Mouse (Mus musculus) forebrain, embryonic 15.5 days (tissue): ENCODE results near the gene Def8. TPM values are rescaled to one million over a fixed set of nuclear protein-coding genes. Genes with fewer than 3 reads are reported as not detected.

Experiments
- ATAC-seq: fragments of 200-750 bp; cut with Nextera tagmentation; replicated peaks from 2 replicates; pipeline ENCODE4 v1.8.0; 2017; ENCODE audit warnings: mild to moderate bottlenecking, moderate TSS enrichment, moderate library complexity
- H3K27ac ChIP-seq: fragments of 300-500 bp; sonication (generic); replicated peaks from 2 replicates; pipeline ENCODE4 v1.5.1; 2015; ENCODE audit warnings: mild to moderate bottlenecking, inconsistent platforms
- H3K27me3 ChIP-seq: fragments of 300-500 bp; sonication (generic); 2 replicates; pipeline ENCODE4 v1.6.1; 2015; ENCODE audit warnings: inconsistent platforms
- H3K36me3 ChIP-seq: fragments of 300-500 bp; sonication (generic); 2 replicates; pipeline ENCODE4 v1.6.1; 2015; ENCODE audit warnings: mild to moderate bottlenecking, inconsistent platforms
- H3K4me1 ChIP-seq: fragments of 300-500 bp; sonication (generic); 2 replicates; pipeline ENCODE4 v1.6.1; 2015; ENCODE audit warnings: inconsistent platforms
- H3K4me2 ChIP-seq: fragments of 300-500 bp; sonication (generic); replicated peaks from 2 replicates; pipeline ENCODE4 v1.6.1; 2015; ENCODE audit warnings: mild to moderate bottlenecking, inconsistent platforms
- H3K4me3 ChIP-seq: fragments of 300-500 bp; sonication (generic); 2 replicates; pipeline ENCODE4 v1.5.1; 2015; ENCODE audit warnings: mild to moderate bottlenecking, inconsistent platforms
- H3K9ac ChIP-seq: fragments of 300-500 bp; sonication (generic); replicated peaks from 2 replicates; pipeline ENCODE4 v1.6.1; 2015; ENCODE audit warnings: mild to moderate bottlenecking, inconsistent platforms
- H3K9me3 ChIP-seq: fragments of 300-500 bp; sonication (generic); 2 replicates; pipeline ENCODE4 v1.6.1; 2016; ENCODE audit warnings: inconsistent platforms
- WGBS: fragments of 180-500 bp; shearing (Covaris S2); methylation state at CpG from one replicate; pipeline ENCODE4 v1.1.7; 2015; ENCODE audit warnings: mixed read lengths; 5-methylcytosine and 5-hydroxymethylcytosine counted together
- polyA plus RNA-seq: library from polyadenylated mRNA; unstranded; fragments of >200 nt; fragmentation: Nextera tagmentation; extraction: Ambion mirVana; gene quantifications from 2 replicates; pipeline ENCODE4 v1.2.1, GENCODE M21; 2015

Def8 gene
- polyA plus RNA-seq, 1 experiment from 2014 or later: 46.3 TPM

DNA sequence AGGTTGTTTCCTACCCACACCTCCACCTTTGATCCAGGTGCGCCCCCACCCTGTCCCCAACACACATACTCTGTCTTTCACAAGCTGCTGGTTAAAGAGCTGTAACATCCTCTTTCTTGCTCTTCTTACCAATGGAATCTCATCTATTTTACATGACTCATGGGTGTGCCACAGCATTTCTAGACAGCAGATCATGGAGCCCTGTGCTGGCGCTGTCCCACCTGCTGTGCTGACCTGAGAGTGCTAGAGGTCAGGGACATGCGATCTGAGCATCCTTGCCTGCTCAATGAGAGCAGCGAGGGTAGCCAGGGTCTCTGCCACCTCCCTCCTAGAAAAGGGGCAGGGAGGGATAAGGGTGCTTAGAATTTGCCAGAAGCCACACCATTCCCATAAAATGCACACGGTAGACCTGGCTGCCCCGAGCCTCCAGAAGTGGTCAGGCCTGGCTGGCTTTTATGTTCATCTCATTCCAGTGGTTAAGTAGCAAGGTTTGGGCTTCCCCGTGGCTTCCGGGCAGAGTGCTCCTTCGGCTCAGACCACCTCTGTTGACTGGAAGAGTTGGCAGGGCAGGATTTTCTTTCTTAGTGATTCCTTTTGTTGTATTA is 81.4 kb downstream of the Def8 start:
- Histone ChIP-seq H3K36me3 (peaks cover 94% of the 10 kb centered on the region), H3K27me3 (no peaks in the 10 kb centered on the region), H3K27ac (no peak overlapping the region), H3K4me3 (no peak overlapping the region), H3K9ac (no peak overlapping the region), H3K9me3 (no peaks in the 10 kb centered on the region), H3K4me2 (no peak overlapping the region), H3K4me1 (no peaks in the 10 kb centered on the region)
- WGBS: 94% methylated on average over 9 of the region's 9 CpGs
- ATAC-seq: no peak

DNA sequence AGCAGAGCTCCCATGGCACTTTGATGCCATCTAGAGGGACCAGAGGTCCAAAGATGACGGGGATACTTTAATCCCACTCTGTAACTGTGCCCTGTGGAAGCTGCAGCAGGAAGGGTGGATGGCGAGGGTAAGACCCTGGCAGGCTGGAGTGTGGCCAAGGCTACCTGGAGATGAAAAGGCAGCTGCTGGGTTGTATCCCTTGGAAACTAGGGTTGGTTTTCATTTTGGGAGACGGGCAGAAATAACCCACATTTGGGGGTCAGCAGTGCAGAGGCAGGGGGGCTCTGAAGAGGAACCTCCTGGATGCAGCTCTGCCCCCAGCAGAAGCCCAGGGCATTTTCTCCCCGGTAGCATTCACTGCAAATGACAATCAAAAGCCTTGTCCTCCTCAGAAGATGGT is 81.9 kb downstream of the Def8 start:
- 78% methylated on average over 4 of the region's 4 CpGs for WGBS
- Histone ChIP-seq H3K9me3 (no peaks in the 10 kb centered on the region), H3K27me3 (no peaks in the 10 kb centered on the region), H3K36me3 (peaks cover 93% of the 10 kb centered on the region), H3K4me2 (no peak overlapping the region), H3K4me3 (no peak overlapping the region), H3K27ac (no peak overlapping the region), H3K4me1 (no peaks in the 10 kb centered on the region), H3K9ac (no peak overlapping the region)
- ATAC-seq: no peak

DNA sequence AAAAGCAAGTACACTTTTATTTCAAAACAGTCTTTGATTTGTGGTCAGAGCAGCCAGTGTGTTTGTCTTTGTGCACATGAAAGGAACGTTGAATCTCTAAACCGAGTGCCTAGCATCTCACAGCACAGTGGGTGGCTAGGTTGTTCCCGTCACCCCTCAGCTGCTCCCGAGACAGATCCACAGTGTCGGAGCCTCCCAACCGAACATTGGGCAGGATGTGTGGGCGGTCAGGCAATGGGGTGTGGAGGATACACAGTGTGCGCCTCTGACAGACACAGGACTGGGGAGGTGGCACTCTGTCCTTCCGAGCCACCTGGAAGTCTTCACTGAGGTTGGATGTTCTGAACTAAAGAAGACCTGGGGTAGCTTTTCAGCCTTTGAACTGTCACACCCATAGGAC is 82.4 kb downstream of the Def8 start:
- Histone ChIP-seq H3K27me3 (no peaks in the 10 kb centered on the region), H3K36me3 (peaks cover 88% of the 10 kb centered on the region), H3K4me2 (no peak overlapping the region), H3K4me3 (no peak overlapping the region), H3K4me1 (no peaks in the 10 kb centered on the region), H3K9me3 (no peaks in the 10 kb centered on the region), H3K27ac (no peak overlapping the region), H3K9ac (no peak overlapping the region)
- 87% methylated on average over 9 of the region's 9 CpGs for WGBS
- ATAC-seq: no peak

DNA sequence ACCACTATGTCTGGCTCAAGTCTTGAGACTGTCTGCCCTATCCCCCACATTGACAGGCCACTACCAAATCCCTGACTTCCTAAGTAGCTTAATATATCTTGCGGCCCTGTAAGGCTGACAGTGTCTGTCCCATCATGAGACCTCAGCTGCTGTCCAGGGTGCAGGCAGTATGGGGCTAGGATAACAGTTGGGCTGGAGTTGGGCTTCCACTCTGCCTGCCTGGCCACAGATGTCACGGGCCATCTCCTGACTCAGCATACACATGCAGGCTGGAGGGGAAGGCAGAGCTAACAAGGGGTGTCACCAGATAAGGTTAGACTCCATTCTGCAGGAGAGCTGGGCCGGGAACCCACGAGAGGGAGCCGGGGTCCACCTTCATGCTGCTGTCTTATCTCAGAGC is 83.8 kb downstream of the Def8 start:
- H3K27me3 ChIP-seq: no peaks in the 10 kb centered on the region
- H3K27ac ChIP-seq: no peak overlapping the region
- no peak for ATAC-seq
- H3K4me1 ChIP-seq: no peaks in the 10 kb centered on the region
- no peak overlapping the region for H3K9ac ChIP-seq
- peaks cover 74% of the 10 kb centered on the region for H3K36me3 ChIP-seq
- WGBS: 95% methylated on average over 5 of the region's 5 CpGs
- H3K4me3 ChIP-seq: no peak overlapping the region
- no peaks in the 10 kb centered on the region for H3K9me3 ChIP-seq
- H3K4me2 ChIP-seq: no peak overlapping the region

DNA sequence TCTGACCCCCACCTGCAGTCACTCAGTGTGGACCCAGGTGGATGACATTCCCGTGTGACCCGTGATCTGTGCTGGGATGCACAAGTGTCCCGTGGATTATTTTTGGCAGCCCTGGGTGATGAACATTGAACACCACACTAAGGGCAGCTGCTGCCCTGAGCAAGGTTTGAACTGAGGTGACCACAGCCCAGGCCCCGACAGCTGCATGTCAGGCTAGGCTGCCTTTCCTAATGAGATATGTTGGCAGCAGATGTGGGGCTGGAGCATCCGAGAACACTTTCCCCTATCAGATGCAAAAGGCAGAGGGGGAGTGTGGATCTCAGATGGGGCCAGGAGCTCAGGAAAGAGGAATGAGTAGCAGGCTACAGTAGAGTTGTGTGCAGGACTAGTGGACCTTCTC is 87.5 kb downstream of the Def8 start:
- peaks cover 26% of the 10 kb centered on the region for H3K4me1 ChIP-seq
- H3K4me2 ChIP-seq: no peak overlapping the region
- 77% methylated on average over 5 of the region's 5 CpGs for WGBS
- H3K9ac ChIP-seq: no peak overlapping the region
- no peak overlapping the region for H3K27ac ChIP-seq
- no peak for ATAC-seq
- H3K36me3 ChIP-seq: peaks cover 40% of the 10 kb centered on the region
- H3K9me3 ChIP-seq: no peaks in the 10 kb centered on the region
- H3K4me3 ChIP-seq: no peak overlapping the region
- no peaks in the 10 kb centered on the region for H3K27me3 ChIP-seq

Other genes with a start within 250 kb of the Def8 start
- gene Dpep1, start 237.3 kb upstream of the Def8 start, polyA plus RNA-seq: 0.11 TPM in 1 of 2 replicates, not detected in the other
- 229 and 239 TPM in 2 replicates for gene Chmp1a, start 210.8 kb upstream of the Def8 start, polyA plus RNA-seq
- gene Spata33, start 210.7 kb upstream of the Def8 start, polyA plus RNA-seq: 5.0 and 5.1 TPM in 2 replicates
- gene Cdk10, start 198.7 kb upstream of the Def8 start, polyA plus RNA-seq: 45.9 and 49.2 TPM in 2 replicates
- 4.0 and 4.8 TPM in 2 replicates for gene Spata2l, start 187.3 kb upstream of the Def8 start, polyA plus RNA-seq
- gene Zfp276, start 169.3 kb upstream of the Def8 start, polyA plus RNA-seq: 26.1 and 26.5 TPM in 2 replicates
- 46.8 and 47.2 TPM in 2 replicates for gene Vps9d1, start 169.2 kb upstream of the Def8 start, polyA plus RNA-seq
- gene Fanca, start 105.0 kb upstream of the Def8 start, polyA plus RNA-seq: 15.2 and 15.3 TPM in 2 replicates
- gene Spire2, start 90.8 kb upstream of the Def8 start, polyA plus RNA-seq: 32.9 and 33.0 TPM in 2 replicates
- gene Tcf25, start 49.8 kb upstream of the Def8 start, polyA plus RNA-seq: 252 and 259 TPM in 2 replicates
- 0.15 and 0.23 TPM in 2 replicates for gene Mc1r, start 16.4 kb upstream of the Def8 start, polyA plus RNA-seq
- gene Tubb3, start 12.1 kb upstream of the Def8 start, polyA plus RNA-seq: 1,822 and 1,823 TPM in 2 replicates
- gene Afg3l1, start 54.4 kb downstream of the Def8 start, polyA plus RNA-seq: 59.5 and 62.4 TPM in 2 replicates
- 89.6 and 96.4 TPM in 2 replicates for gene Dbndd1, start 91.9 kb downstream of the Def8 start, polyA plus RNA-seq
- 43.8 and 44.0 TPM in 2 replicates for gene Gas8, start 95.3 kb downstream of the Def8 start, polyA plus RNA-seq
- 8.6 and 10.4 TPM in 2 replicates for gene Rhou, start 230.4 kb downstream of the Def8 start, polyA plus RNA-seq